Mouse (Mus musculus) kidney, embryonic 15.5 days (tissue): ENCODE results near the gene Mcidas. TPM values are rescaled to one million over a fixed set of nuclear protein-coding genes. Genes with fewer than 3 reads are reported as not detected.
A peak's percentile ranks its signal among the peaks of the same experiment; 100 is the strongest.

Experiments
- ATAC-seq: fragments of 200-750 bp; cut with Nextera tagmentation; replicated peaks from 2 replicates; pipeline ENCODE4 v1.8.0; 2017; ENCODE audit warnings: moderate TSS enrichment; ENCODE audit not compliant: low FRiP score
- H3K27ac ChIP-seq: fragments of 300-500 bp; sonication (generic); 2 replicates; pipeline ENCODE4 v1.5.1; 2015; ENCODE audit warnings: mild to moderate bottlenecking, inconsistent platforms
- H3K27me3 ChIP-seq: fragments of 300-500 bp; sonication (generic); 2 replicates; pipeline ENCODE4 v1.6.1; 2015; ENCODE audit warnings: inconsistent platforms
- H3K36me3 ChIP-seq: fragments of 300-500 bp; sonication (generic); 2 replicates; pipeline ENCODE4 v1.6.1; 2015; ENCODE audit warnings: inconsistent platforms
- H3K4me1 ChIP-seq: fragments of 300-500 bp; sonication (generic); 2 replicates; pipeline ENCODE4 v1.6.1; 2015; ENCODE audit warnings: inconsistent platforms
- H3K4me2 ChIP-seq: fragments of 300-500 bp; sonication (generic); 2 replicates; pipeline ENCODE4 v1.6.1; 2015; ENCODE audit warnings: moderate library complexity, mild to moderate bottlenecking, inconsistent platforms
- H3K4me3 ChIP-seq: fragments of 300-500 bp; sonication (generic); replicated peaks from 2 replicates; pipeline ENCODE4 v1.5.1; 2015; ENCODE audit warnings: mild to moderate bottlenecking, inconsistent platforms
- H3K9ac ChIP-seq: fragments of 300-500 bp; sonication (generic); 2 replicates; pipeline ENCODE4 v1.6.1; 2015; ENCODE audit warnings: mild to moderate bottlenecking, inconsistent platforms
- H3K9me3 ChIP-seq: fragments of 300-500 bp; sonication (generic); replicated peaks from 2 replicates; pipeline ENCODE4 v1.6.1; 2016; ENCODE audit warnings: inconsistent platforms
- WGBS: fragments of 180-500 bp; shearing (Covaris S2); methylation state at CpG from one replicate; pipeline ENCODE4 v1.1.7; 2015; ENCODE audit warnings: mixed read lengths; 5-methylcytosine and 5-hydroxymethylcytosine counted together
- microRNA counts: library from miRNA; unstranded; fragments of <30 nt; microRNA quantifications from one replicate; lab custom pipeline; 2016
- microRNA-seq: library from miRNA; unstranded; fragments of <30 nt; microRNA quantifications from one replicate; pipeline ENCODE4, GENCODE M21; 2016
- polyA plus RNA-seq: library from polyadenylated mRNA; unstranded; fragments of >200 nt; fragmentation: Nextera tagmentation; extraction: Ambion mirVana; gene quantifications from 2 replicates; pipeline ENCODE4 v1.2.1, GENCODE M21; 2015

Gene Mcidas
- polyA plus RNA-seq, 1 experiment from 2014 or later: not detected

DNA sequence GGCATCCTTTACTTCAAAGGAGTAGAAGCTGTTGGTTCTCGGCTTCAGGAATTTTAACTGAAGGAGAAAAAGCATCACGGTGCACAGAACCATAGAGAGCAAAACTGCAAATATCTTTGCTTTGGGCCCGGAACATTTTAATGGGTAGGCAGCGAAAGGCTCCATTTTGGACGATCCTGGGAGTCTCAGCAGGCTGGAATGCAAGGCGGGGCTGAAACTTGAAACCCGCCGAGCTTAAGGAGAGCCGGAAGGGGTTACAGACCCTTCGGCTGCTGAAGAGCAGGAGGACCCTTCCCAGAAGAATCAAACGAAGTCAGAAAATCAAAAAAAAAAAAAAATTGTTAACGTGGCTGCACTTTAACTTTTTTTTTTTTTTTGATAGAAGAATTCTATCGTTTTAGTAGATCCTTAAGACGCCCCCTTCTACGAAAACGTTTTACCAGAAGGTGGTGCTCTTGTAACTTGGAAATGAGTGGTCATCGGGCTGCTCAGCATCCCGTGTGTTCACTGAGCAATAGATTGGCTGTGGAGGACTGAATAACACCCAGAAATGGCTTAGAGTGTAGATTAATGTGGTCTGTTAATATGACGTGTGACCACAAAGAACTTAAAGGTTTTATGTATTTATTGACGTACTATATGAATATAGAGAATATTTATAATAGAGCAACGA lies 52.7 kb downstream of the Mcidas start, which contains the start of gene Gpx8:
Gene Gpx8, minus strand, starts transcription at position 200 of the 673 bp plus-strand sequence.
- ATAC-seq: peak; percentile 90
- H3K27ac ChIP-seq: peak within 1 kb of the TSS; percentile 93
- peaks cover 17% of the 10 kb centered on the region for H3K4me1 ChIP-seq
- WGBS: 6% methylated on average over 21 of the region's 21 CpGs
- H3K9ac ChIP-seq: peak within 1 kb of the TSS; percentile 53
- H3K4me2 ChIP-seq: peak within 1 kb of the TSS; percentile 61
- H3K27me3 ChIP-seq: 0 out of 2 replicates have a peak, but pooled peaks cover 4% of the 10 kb centered on the region
- no peaks in the 10 kb centered on the region for H3K9me3 ChIP-seq
- H3K36me3 ChIP-seq: peaks cover 18% of the 10 kb centered on the region
- peak within 1 kb of the TSS; percentile 67 for H3K4me3 ChIP-seq

DNA sequence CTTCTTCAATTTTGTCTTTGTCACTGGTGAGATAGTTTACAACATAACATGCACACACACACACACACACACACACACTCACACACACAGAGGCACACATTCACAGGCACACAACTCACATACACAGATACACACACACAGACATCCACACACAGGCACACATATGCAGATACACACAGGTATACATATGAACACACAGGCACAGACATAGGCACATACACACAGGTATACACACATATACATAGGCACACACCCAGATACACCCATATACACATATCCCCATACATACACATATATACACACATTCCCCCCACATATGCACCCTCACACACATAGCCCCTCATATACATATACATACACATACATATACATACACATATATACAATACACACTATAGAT lies 53.4 kb downstream of the Mcidas start:
- peak overlapping the region; percentile 61; the same call in 1 of the 2 replicates for H3K4me2 ChIP-seq
- H3K4me1 ChIP-seq: peaks cover 17% of the 10 kb centered on the region
- peak; percentile 38 for ATAC-seq
- peaks cover 14% of the 10 kb centered on the region for H3K36me3 ChIP-seq
- H3K27me3 ChIP-seq: 0 out of 2 replicates have a peak, but pooled peaks cover 4% of the 10 kb centered on the region
- H3K27ac ChIP-seq: no peak overlapping the region
- no peak overlapping the region for H3K4me3 ChIP-seq
- H3K9ac ChIP-seq: no peak overlapping the region
- no peaks in the 10 kb centered on the region for H3K9me3 ChIP-seq

DNA sequence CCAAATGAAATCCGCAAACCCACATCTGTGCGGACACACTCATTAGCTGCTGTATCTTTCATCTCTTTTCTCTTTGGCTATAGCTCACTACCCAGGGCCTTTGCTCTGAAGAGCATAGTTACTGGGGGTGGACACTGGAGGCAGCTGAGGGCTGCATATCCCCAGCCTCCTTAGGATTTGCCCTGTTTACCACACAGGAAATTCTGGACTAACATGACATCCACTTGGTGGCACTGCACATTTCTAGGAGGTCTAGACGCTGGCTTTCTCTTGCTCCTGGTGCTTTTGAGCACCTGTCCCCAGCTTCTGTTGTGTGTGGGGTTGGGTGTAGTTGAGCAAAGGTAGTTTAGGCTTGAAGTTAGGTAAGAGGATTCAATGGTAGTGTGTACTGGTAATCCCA lies 54.0 kb downstream of the Mcidas start:
- WGBS: 78% methylated on average over 3 of the region's 3 CpGs
- Histone ChIP-seq H3K4me1 (peaks cover 17% of the 10 kb centered on the region), H3K27me3 (0 out of 2 replicates have a peak, but pooled peaks cover 4% of the 10 kb centered on the region), H3K9ac (no peak overlapping the region), H3K27ac (no peak overlapping the region), H3K4me3 (no peak overlapping the region), H3K36me3 (peaks cover 9% of the 10 kb centered on the region), H3K9me3 (no peaks in the 10 kb centered on the region), H3K4me2 (no peak overlapping the region)
- no peak for ATAC-seq

MicroRNAs encoded within 50 kb of the gene (microRNA counts, 519-probe panel; counts per million panel counts)
- microRNA mmu-miR-449a (lab: Ali Mortazavi, UCI) (2,518 counts per million, percentile 45 among the panel's probes with 10 or more counts), microRNA mmu-miR-449b (lab: Ali Mortazavi, UCI) (31.7 counts per million), microRNA mmu-miR-449c (lab: Ali Mortazavi, UCI) (31.7 counts per million)

Small RNA genes lying within 50 kb of the gene (microRNA-seq; reads per million reads assigned to microRNA genes)
- gene Mir449a: 50.6 reads per million, percentile 49 among the genes with 10 or more reads in this experiment
- not detected for gene Mir449b
- gene Mir449c: not detected

Other genes with a start within 250 kb of the Mcidas start
- gene Plpp1, start 193.1 kb upstream of the Mcidas start, polyA plus RNA-seq: 78.7 and 94.8 TPM in 2 replicates
- gene Mtrex, start 66.4 kb upstream of the Mcidas start, polyA plus RNA-seq: 75.2 and 78.2 TPM in 2 replicates
- 20.7 and 25.0 TPM in 2 replicates for gene Dhx29, start 66.4 kb upstream of the Mcidas start, polyA plus RNA-seq
- 0.49 and 0.61 TPM in 2 replicates for gene Ccno, start 6.0 kb upstream of the Mcidas start, polyA plus RNA-seq
- not detected in 2 replicates for gene Cdc20b, start 41.3 kb downstream of the Mcidas start, polyA plus RNA-seq
- 161 TPM in 2 replicates for gene Gpx8, start 52.6 kb downstream of the Mcidas start, polyA plus RNA-seq
- not detected in 2 replicates for gene Gzma, start 107.1 kb downstream of the Mcidas start, polyA plus RNA-seq
- 7.9 and 8.1 TPM in 2 replicates for gene Esm1, start 215.8 kb downstream of the Mcidas start, polyA plus RNA-seq
- not detected in 2 replicates for gene Gzmk, start 232.1 kb downstream of the Mcidas start, polyA plus RNA-seq